Mouse (Mus musculus) retina, adult 2 months (tissue): Measurements from ENCODE around the gene Sppl2a.
"Not testable (repeated sequence)": the region's sequence is repeated elsewhere in the genome, so short reads cannot be mapped to it uniquely, and the experiment has no call there.

Experiments
- DNase-seq: peaks from one replicate; pipeline ENCODE4 v3.0.0-alpha.2; 2012; ENCODE audit warnings: low read depth, low spot score

The Sppl2a gene

GRCm38 (mm10) chr2:126932897-126933641, at the start of gene Sppl2a:
Sppl2a (minus strand) TSS chr2:126933235.
- DNase-seq, result peak; percentile 71

- DNase-seq, result no peak
Observed at GRCm38 (mm10) chr2:126977428-126977827, 44.4 kb upstream of the Sppl2a start.

DNA sequence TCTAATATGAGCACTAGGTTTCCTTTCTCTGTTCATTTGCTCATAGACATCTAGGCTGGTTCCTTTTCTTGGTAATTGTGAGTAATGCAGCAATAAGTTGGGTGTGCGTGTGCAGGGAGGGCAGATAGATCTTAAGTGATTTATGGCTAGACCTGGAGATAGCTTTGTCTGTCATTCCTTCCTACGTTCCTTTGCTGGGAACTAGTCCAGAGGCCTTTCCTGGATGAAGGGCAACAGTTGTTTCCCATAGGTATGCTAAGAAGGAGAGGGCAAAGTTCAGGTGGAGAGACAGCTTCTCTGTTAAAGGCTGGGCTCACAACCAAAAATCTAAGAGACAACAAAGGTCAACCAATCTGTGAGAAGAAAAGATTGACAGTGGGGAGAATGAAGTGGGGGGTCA, 28.7 kb upstream of the Sppl2a start:
- no peak for DNase-seq

DNA sequence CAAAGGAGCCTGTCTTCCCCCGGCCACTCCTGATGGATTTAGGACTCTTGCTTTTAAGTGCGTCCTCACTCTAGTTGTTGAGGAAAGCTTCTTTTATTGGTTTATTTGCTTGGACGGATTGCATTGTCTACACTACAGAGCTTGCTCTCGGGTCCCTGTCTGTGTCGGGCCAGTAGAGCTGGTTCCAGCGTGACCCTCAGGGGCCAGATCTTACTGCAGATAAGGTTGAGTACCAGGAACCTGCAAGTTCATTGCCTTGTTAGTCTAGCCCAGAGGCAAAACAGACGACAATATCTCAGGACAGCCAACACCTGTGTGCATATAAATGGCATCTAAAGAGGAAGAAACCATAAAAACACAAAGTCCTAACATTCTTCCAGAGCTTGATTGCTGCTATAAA, 22.6 kb upstream of the Sppl2a start:
- no peak for DNase-seq

- DNase-seq, result no peak
Observed at GRCm38 (mm10) chr2:126951085-126951484, 18.1 kb upstream of the Sppl2a start.

DNA sequence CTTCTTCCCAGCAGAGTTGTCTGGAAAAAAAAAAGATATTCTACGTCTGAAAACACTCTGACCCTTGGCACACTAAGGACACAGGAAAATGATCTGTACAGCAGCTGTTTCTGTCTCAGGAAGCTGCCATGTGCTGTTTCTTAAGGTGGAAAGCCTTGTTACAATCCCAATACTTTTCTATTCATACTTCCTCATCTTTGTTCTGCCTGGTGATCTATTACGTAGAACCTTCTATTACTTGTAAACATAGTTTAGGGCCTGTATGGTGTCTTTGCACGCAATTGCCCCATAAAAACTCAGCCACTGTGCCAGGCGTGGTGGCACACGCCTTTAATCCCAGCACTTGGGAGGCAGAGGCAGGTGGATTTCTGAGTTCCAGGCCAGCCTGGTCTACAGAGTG, 17.4 kb upstream of the Sppl2a start:
- DNase-seq, result no peak

- DNase-seq, result no peak
Observed at GRCm38 (mm10) chr2:126949856-126950255, 16.8 kb upstream of the Sppl2a start.

DNA sequence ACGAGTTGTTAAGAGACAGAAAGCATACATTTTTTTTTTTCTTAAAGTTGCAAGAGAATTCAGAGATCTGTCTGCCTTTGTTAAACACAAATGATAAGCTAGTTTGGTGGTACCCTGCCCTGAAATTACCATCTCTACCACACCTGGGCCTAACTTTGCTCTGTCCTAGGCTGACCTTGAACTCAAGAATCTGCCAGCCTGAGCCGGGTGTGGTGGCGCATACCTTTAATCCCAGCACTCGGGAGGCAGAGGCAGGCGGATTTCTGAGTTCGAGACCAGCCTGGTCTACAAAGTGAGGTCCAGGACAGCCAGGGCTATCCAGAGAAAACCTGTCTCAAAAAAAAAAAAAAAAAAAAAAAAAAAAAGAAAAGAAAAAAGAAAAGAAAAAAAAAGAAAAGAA, 16.3 kb upstream of the Sppl2a start:
- DNase-seq, result not testable (repeated sequence)

GRCm38 (mm10) chr2:126948231-126948630, 15.2 kb upstream of the Sppl2a start:
- DNase-seq, result no peak

GRCm38 (mm10) chr2:126947646-126948045, 14.6 kb upstream of the Sppl2a start:
- DNase-seq, result no peak

DNA sequence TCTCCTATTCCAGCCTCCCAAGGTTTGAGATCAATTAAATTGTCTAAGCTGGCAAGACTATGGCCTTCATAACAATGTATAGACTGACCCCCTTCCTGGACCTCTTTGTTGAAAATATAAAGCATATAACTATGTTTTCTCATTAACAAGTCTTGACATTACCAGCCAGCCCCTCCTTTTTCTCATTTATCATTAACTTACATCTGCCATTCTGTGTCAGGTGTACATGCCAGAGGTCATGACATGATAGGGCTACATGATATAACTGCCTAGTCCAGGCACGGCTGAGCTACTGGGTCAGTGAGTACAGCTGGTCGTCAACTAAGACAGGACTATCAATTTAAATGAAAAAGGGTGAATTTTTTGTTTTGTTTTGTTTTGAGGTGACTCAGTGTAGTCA, 10.2 kb upstream of the Sppl2a start:
- DNase-seq, result no peak

DNA sequence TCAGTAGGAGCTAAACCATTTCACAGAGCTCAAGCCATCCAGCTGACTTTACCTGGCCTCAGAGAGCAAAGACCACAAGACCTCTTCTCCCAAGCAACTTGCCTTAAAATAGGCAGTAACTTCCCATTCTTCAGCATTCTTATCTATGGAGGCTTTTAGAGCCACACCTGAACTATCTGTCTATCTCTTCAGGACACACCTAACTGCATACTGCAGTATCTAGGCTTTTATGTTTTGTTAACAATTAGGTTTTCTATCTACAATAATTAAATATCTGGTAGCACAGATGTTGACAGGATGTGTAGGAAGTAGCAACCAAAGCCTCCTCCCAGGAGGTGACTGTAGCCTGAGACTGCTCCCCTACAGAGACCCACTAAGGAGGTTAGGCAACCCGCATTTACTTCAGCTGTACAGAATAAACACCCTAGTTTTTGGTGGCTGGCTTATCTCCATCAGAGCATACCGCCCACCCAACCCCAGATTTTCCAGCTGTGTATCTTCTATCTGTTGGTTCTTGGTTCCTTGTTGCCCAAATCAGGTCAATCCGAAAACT, 7.4 kb upstream of the Sppl2a start:
- DNase-seq, result no peak

- no peak for DNase-seq
Observed at GRCm38 (mm10) chr2:126938069-126938468, 5.0 kb upstream of the Sppl2a start.

DNA sequence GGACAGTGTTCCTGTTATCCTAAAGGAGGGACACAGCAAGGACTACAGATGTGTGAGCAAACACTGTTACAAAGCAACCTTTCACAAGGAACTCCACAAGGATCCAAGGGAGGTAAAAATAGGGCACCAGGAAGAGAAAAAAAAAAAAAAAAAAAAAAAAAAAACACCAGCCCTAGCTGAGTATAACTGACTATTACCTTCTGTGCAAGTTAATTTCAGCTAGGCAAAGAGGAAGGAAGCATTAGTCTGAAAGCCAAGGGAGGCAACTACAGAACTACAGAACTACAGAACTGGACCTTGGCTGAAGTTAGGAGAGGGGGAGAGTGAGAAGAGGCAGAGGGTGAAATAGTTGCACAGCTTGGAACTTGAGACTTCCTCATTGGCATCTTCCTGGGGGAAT, 886 bp upstream of the Sppl2a start:
- DNase-seq, result no peak

GRCm38 (mm10) chr2:126932261-126932896, 656 bp downstream of the Sppl2a start:
- DNase-seq, result no peak

DNA sequence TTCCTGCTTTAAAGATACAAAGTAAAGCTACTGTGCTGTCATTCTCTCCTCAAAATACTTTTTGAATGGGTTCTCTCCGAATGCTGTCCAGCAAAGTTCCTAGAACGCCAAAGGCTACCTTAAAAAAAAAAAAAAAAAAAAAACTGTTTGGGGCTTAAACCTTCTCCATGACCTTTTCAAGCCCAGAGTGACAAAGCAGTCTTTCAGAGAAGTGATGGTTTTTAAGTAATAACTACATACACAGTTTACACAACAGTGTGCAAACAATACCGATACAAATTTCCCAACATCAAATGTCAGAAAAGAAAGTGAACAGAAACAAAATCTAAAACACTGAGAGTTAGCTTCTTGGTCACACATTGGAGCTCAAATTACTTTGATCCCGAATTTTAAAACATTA, 1.3 kb downstream of the Sppl2a start:
- no peak for DNase-seq

DNA sequence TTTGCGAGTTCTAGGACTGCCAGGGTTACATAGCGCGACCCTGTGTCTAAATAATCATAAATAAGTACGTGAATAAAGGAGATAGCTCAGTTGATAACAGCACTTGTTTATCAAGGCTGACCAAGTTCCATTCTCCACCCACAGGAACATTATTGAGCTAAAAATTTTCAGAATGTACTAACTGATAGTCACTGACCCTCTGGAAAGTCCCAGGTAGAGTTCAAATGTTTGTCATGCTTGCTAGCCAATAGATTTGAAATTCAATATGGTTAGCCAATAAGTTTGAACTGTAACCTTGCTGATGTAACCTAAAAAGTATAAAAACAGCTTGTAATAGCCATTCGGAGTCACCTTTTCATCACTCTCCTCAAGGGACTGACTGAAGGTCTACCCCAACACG, 4.4 kb downstream of the Sppl2a start:
- DNase-seq, result no peak

DNA sequence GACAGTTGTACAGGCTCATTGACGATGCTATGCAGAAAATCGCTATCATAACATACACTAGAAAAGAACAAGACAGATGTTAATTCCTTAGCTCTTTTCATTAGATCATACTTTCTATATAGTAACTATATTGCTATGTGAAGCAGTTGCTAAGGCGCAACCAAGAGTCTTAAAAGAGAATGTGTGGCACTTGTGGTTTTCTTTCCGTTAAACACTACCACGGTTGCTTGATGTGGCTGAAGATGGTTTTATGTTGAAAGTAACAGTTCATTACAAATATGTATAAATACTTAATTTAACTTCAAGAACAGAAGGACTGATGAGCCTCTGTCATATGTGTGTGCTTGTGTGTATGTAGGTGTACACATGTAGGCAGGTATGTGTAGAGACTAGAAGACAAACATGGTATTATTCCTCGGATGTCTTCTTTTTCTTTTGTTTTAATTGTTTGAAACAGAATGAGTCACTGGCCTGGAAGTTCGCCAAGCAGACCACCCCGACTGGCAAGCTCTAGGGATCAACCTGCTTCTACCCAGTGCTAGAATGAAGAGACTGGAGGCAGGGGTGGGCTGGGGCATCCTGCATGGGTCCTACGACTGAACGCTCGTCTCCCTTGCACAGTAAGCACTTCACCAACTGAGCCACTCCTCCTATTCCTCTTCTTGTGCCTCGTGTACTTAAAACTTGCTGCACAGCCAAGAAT, 12.5 kb downstream of the Sppl2a start:
- DNase-seq, result no peak

- no peak for DNase-seq
Observed at GRCm38 (mm10) chr2:126916236-126916635, 16.8 kb downstream of the Sppl2a start.

DNA sequence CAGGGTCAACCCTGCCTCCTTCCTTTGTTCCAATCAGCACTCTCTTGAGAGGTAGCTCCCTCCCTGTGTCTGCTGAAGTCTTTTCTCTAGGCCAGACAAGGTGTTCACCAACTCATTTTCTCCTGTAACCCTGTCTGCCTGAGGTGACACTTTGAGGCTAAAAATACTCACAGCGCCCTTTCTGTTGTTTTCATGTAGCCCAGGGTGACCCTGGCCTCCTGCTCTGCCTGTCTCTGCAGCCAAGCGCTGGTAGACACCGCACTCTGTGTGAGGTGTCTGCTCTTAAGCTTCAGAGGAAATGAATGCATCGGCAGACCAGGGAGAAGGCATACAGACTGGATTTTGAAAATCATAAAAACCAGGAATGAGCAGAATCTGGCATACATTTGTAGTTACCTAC, 18.9 kb downstream of the Sppl2a start:
- DNase-seq, result no peak

DNA sequence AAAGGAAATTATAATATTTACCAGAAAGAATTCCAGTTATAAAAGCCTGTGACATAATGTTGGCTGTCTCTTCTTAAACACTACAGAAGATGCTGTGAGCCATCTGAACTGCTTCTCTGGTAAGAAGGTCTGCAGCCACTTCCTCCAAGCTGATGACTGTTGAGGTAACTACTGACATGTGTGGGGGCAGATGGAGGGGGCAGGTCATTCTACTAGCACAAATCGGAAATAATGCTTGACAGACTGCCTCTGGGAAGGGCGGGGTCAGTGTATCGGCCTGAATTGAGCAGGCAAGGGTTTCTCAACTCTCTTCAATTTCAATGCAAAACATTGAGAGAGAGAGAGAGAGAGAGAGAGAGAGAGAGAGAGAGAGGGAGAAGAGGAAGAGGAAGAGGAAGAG, 28.9 kb downstream of the Sppl2a start:
- DNase-seq, result no peak

DNA sequence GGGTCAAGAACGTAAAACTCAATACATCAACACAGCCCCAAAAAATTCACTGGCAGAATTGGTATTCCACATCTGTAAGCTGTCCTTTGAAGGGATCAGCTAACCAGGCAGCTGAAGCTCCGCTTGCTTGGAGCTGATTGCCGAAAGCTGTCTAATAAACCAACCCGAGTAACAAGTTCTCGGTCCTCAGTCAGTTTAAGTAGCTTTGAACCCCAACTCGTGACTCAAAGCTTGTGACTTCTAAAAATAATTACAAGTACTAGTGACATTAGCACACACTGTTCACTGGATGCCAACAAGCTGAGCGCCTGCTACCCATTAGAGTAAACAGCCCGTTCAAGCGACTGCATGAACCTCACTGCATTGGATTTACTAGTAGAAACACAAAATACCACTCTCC, 35.5 kb downstream of the Sppl2a start:
- DNase-seq, result no peak

- no peak for DNase-seq
Observed at GRCm38 (mm10) chr2:126896941-126897340, 36.1 kb downstream of the Sppl2a start.
